Mouse (Mus musculus) heart, postnatal 0 days (tissue): ENCODE results near the gene Anapc7.

Source experiments
- CTCF ChIP-seq: IDR thresholded peaks from 2 replicates; pipeline ENCODE4 v1.5.1; 2016; ENCODE audit warnings: antibody characterized with exemption, control low read depth, low read depth
- EP300 ChIP-seq: IDR thresholded peaks from 2 replicates; pipeline ENCODE4 v1.6.1; 2016; ENCODE audit warnings: antibody characterized with exemption, low read depth

GRCm38 (mm10) chr5:122481844-122482243 lies 60.4 kb downstream of the Anapc7 start:
- TF ChIP-seq CTCF (no peak), EP300 (no peak)
